Mouse (Mus musculus) midbrain, embryonic 10.5 days (tissue): ENCODE measurements around the gene Nfkb2. TPM values are rescaled to one million over a fixed set of nuclear protein-coding genes. Genes with fewer than 3 reads are reported as not detected.

ENCODE experiments used
- DNase-seq: peaks from one replicate; pipeline ENCODE4 v3.0.0-alpha.2; 2017; ENCODE audit warnings: low spot score
- H3K27ac ChIP-seq: fragments of 300-500 bp; sonication (generic); replicated peaks from 2 replicates; pipeline ENCODE4 v1.5.1; 2016; ENCODE audit warnings: mild to moderate bottlenecking
- H3K27me3 ChIP-seq: fragments of 300-500 bp; sonication (generic); 2 replicates; pipeline ENCODE4 v1.6.1; 2016; ENCODE audit warnings: low read depth, mild to moderate bottlenecking; ENCODE audit not compliant: poor library complexity, severe bottlenecking
- H3K36me3 ChIP-seq: fragments of 300-500 bp; sonication (generic); 2 replicates; pipeline ENCODE4 v1.6.1; 2016; ENCODE audit warnings: mild to moderate bottlenecking, moderate library complexity
- H3K4me1 ChIP-seq: fragments of 300-500 bp; sonication (generic); 2 replicates; pipeline ENCODE4 v1.6.1; 2016
- H3K4me3 ChIP-seq: fragments of 300-500 bp; sonication (generic); 2 replicates; pipeline ENCODE4 v1.5.1; 2016; ENCODE audit warnings: mild to moderate bottlenecking, moderate library complexity
- H3K9me3 ChIP-seq: fragments of 300-500 bp; sonication (generic); replicated peaks from 2 replicates; pipeline ENCODE4 v1.6.1; 2016; ENCODE audit warnings: mild to moderate bottlenecking
- WGBS: fragments of 180-500 bp; shearing (Covaris S2); methylation state at CpG from one replicate; pipeline ENCODE4 v1.1.7; 2016; 5-methylcytosine and 5-hydroxymethylcytosine counted together
- polyA plus RNA-seq: library from polyadenylated mRNA; unstranded; fragments of >200 nt; fragmentation: Nextera tagmentation; extraction: Ambion mirVana; gene quantifications from 2 replicates; pipeline ENCODE4 v1.2.1, GENCODE M21; 2016

Gene Nfkb2
- polyA plus RNA-seq, 1 experiment from 2014 or later, result 5.6 TPM

- peaks cover 28% of the 10 kb centered on the region for H3K4me1 ChIP-seq
- no peaks in the 10 kb centered on the region for H3K9me3 ChIP-seq
- H3K27me3 ChIP-seq, result peaks cover 97% of the 10 kb centered on the region
- H3K4me3 ChIP-seq, result no peak overlapping the region
- WGBS, result 90% methylated on average over 9 of the region's 9 CpGs
- peaks cover 24% of the 10 kb centered on the region for H3K36me3 ChIP-seq
- no peak overlapping the region for H3K27ac ChIP-seq
- no peak for DNase-seq
Observed at GRCm38 (mm10) chr19:46311341-46311740, 7.2 kb downstream of the Nfkb2 start.

GRCm38 (mm10) chr19:46312566-46312965 is 8.4 kb downstream of the Nfkb2 start:
- H3K36me3 ChIP-seq, result peaks cover 24% of the 10 kb centered on the region
- 89% methylated on average over 21 of the region's 21 CpGs for WGBS
- H3K9me3 ChIP-seq, result no peaks in the 10 kb centered on the region
- H3K4me1 ChIP-seq, result peaks cover 30% of the 10 kb centered on the region
- H3K4me3 ChIP-seq, result no peak overlapping the region
- no peak overlapping the region for H3K27ac ChIP-seq
- peaks cover 97% of the 10 kb centered on the region for H3K27me3 ChIP-seq
- peak; percentile 10 for DNase-seq

- no peaks in the 10 kb centered on the region for H3K9me3 ChIP-seq
- 90% methylated on average over 9 of the region's 9 CpGs for WGBS
- DNase-seq, result no peak
- H3K36me3 ChIP-seq, result peaks cover 24% of the 10 kb centered on the region
- no peak overlapping the region for H3K4me3 ChIP-seq
- peaks cover 97% of the 10 kb centered on the region for H3K27me3 ChIP-seq
- H3K27ac ChIP-seq, result no peak overlapping the region; the same call in 1 of the 2 replicates
- H3K4me1 ChIP-seq, result peaks cover 36% of the 10 kb centered on the region
Observed at GRCm38 (mm10) chr19:46313116-46313515, 9.0 kb downstream of the Nfkb2 start.

GRCm38 (mm10) chr19:46313591-46313990 is 9.5 kb downstream of the Nfkb2 start:
- DNase-seq, result peak; percentile 9
- Histone ChIP-seq H3K27me3 (peaks cover 97% of the 10 kb centered on the region), H3K36me3 (peaks cover 24% of the 10 kb centered on the region), H3K27ac (no peak overlapping the region; the same call in 1 of the 2 replicates), H3K9me3 (no peaks in the 10 kb centered on the region), H3K4me3 (no peak overlapping the region), H3K4me1 (peaks cover 38% of the 10 kb centered on the region)
- 72% methylated on average over 6 of the region's 6 CpGs for WGBS

- Histone ChIP-seq H3K9me3 (no peaks in the 10 kb centered on the region), H3K27me3 (peaks cover 98% of the 10 kb centered on the region), H3K4me1 (peaks cover 38% of the 10 kb centered on the region), H3K4me3 (peak overlapping the region; percentile 19; the same call in 1 of the 2 replicates), H3K36me3 (peaks cover 24% of the 10 kb centered on the region), H3K27ac (no peak overlapping the region)
- 14% methylated on average over 18 of the region's 18 CpGs for WGBS
- DNase-seq, result no peak
Observed at GRCm38 (mm10) chr19:46314151-46314601, 10.1 kb downstream of the Nfkb2 start.

GRCm38 (mm10) chr19:46314872-46315742 is 11.0 kb downstream of the Nfkb2 start:
- Histone ChIP-seq H3K27me3 (peaks cover 99% of the 10 kb centered on the region), H3K4me1 (peaks cover 43% of the 10 kb centered on the region), H3K27ac (no peak overlapping the region), H3K4me3 (no peak overlapping the region), H3K36me3 (peaks cover 17% of the 10 kb centered on the region), H3K9me3 (no peaks in the 10 kb centered on the region)
- WGBS, result 51% methylated on average over 14 of the region's 14 CpGs
- peak; percentile 11 for DNase-seq

GRCm38 (mm10) chr19:46315752-46316610 is 11.9 kb downstream of the Nfkb2 start:
- WGBS, result 55% methylated on average over 12 of the region's 12 CpGs
- peak; percentile 12 for DNase-seq
- peaks cover 10% of the 10 kb centered on the region for H3K36me3 ChIP-seq
- H3K27me3 ChIP-seq, result peaks cover 99% of the 10 kb centered on the region
- H3K4me3 ChIP-seq, result no peak overlapping the region
- H3K9me3 ChIP-seq, result no peaks in the 10 kb centered on the region
- H3K4me1 ChIP-seq, result peaks cover 50% of the 10 kb centered on the region
- no peak overlapping the region for H3K27ac ChIP-seq

- Histone ChIP-seq H3K4me1 (peaks cover 60% of the 10 kb centered on the region), H3K9me3 (no peaks in the 10 kb centered on the region), H3K27ac (peak overlapping the region; percentile 63), H3K36me3 (0 out of 2 replicates have a peak, but pooled peaks cover 3% of the 10 kb centered on the region), H3K4me3 (peak overlapping the region; percentile 54), H3K27me3 (peaks cover 99% of the 10 kb centered on the region)
- WGBS, result 29% methylated on average over 15 of the region's 15 CpGs
- peak; percentile 12 for DNase-seq
Observed at GRCm38 (mm10) chr19:46316846-46317545, 12.9 kb downstream of the Nfkb2 start.

GRCm38 (mm10) chr19:46317546-46317885 is 13.4 kb downstream of the Nfkb2 start:
- no peak for DNase-seq
- Histone ChIP-seq H3K4me3 (peak overlapping the region; percentile 54), H3K4me1 (peaks cover 65% of the 10 kb centered on the region), H3K9me3 (no peaks in the 10 kb centered on the region), H3K36me3 (0 out of 2 replicates have a peak, but pooled peaks cover 2% of the 10 kb centered on the region), H3K27me3 (peaks cover 100% of the 10 kb centered on the region), H3K27ac (peak overlapping the region; percentile 63)
- 2% methylated on average over 48 of the region's 48 CpGs for WGBS

- Histone ChIP-seq H3K4me3 (peak overlapping the region; percentile 54), H3K27me3 (peaks cover 100% of the 10 kb centered on the region), H3K36me3 (no peaks in the 10 kb centered on the region), H3K4me1 (peaks cover 71% of the 10 kb centered on the region), H3K27ac (peak overlapping the region; percentile 63; the same call in 1 of the 2 replicates), H3K9me3 (no peaks in the 10 kb centered on the region)
- DNase-seq, result no peak
- WGBS, result 2% methylated on average over 40 of the region's 42 CpGs
Observed at GRCm38 (mm10) chr19:46318031-46318471, 13.9 kb downstream of the Nfkb2 start.

- Histone ChIP-seq H3K9me3 (no peaks in the 10 kb centered on the region), H3K4me3 (peak overlapping the region; percentile 34), H3K27ac (no peak overlapping the region), H3K36me3 (no peaks in the 10 kb centered on the region), H3K4me1 (peaks cover 74% of the 10 kb centered on the region), H3K27me3 (peaks cover 100% of the 10 kb centered on the region)
- WGBS, result 12% methylated on average over 16 of the region's 16 CpGs
- peak; percentile 62 for DNase-seq
Observed at GRCm38 (mm10) chr19:46318586-46319378, 14.7 kb downstream of the Nfkb2 start.
